Mouse (Mus musculus) mesoderm, embryonic 11.5 days (tissue): ENCODE measurements around the gene Atp8a1.

Experiments used
- DNase-seq: peaks from one replicate; pipeline ENCODE4 v3.0.0-alpha.2; 2012; ENCODE audit warnings: low read depth, low spot score

Gene Atp8a1

DNA sequence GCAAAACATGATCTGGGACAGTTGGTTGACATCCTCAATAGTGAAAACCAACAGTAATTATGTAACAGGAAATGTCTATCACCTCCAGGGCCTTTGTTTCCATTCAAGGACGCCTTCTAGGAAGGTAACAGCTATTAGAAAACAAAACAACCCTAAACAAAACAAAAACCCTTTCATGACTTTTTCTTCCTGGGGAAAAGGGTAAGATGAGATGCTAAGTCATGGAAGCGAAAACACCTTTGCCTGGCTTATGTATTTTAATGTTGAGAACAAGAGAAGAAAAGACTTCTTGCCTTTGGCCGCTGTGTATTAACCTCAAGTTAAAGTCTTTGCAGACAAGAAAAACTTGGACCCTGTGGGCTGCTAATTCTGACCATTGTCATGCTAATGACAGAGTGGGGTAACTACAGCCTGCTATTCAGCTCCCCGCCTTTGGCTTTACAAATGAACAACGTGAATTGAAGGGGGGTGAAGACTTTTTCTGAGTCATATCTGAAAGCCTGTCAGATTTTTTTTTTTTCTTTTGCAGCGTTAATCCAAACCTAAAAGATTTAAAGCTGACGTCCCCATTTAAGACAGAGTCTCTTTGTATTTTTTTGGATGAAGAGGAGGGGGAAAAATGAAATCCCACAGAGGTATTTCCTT is 214.0 kb downstream of the Atp8a1 start:
- no peak for DNase-seq

DNA sequence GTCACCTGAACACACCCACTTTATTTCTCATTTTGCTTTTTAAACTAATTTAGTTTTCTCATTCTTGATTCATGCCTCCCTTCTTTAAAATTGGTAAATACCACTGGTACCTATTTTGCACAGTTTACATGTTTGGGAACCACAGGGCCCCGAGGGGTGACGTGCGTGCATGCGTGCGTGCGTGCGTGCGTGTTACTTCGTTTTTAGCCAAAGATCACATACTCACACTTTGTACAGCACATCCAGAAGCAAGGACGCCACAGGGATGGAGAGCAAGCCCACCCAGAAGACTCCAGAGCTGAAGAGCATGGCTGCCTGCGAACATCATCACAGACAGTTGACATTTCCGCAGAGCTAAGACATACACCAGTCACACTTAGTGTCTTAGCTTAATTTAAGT is 216.0 kb downstream of the Atp8a1 start:
- DNase-seq: no peak

DNA sequence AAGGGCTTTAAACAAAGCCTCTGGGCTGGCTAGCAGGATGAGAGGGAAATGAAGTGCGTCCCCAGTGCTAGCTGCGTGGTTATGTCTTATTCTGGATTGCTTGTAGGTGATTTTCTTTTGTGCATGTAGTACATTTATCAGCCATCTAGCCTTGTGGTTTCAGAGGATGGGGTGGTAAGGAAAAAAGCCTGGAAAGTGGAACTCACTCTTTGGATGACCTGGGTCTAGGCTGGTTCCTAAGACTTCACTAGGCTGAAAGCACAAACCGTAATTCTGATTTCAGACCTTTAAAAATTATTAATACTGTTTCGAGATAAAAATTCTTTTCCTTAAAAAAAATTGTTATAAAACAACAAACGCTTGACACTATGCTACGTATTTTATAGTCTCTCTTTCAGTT is 217.4 kb downstream of the Atp8a1 start:
- DNase-seq: no peak

DNA sequence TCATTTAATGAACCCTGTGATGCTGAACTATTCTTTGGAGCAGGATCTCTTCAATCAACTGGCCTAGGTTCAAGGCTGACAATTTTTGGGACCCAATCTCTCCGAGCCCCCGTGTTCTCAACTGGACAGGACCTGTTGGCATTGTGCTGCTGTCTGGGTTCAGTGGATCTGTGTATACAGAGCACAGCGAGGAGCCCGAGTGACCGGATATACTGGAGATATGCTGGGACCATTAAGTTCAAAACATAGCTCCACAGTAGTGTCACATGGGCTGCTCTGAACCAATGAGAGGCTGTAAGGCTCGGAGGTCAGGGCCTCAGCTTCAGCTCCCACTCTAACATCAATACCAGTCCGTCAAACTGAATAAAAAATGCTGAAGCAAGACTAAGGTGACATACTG is 217.8 kb downstream of the Atp8a1 start:
- DNase-seq: no peak

DNA sequence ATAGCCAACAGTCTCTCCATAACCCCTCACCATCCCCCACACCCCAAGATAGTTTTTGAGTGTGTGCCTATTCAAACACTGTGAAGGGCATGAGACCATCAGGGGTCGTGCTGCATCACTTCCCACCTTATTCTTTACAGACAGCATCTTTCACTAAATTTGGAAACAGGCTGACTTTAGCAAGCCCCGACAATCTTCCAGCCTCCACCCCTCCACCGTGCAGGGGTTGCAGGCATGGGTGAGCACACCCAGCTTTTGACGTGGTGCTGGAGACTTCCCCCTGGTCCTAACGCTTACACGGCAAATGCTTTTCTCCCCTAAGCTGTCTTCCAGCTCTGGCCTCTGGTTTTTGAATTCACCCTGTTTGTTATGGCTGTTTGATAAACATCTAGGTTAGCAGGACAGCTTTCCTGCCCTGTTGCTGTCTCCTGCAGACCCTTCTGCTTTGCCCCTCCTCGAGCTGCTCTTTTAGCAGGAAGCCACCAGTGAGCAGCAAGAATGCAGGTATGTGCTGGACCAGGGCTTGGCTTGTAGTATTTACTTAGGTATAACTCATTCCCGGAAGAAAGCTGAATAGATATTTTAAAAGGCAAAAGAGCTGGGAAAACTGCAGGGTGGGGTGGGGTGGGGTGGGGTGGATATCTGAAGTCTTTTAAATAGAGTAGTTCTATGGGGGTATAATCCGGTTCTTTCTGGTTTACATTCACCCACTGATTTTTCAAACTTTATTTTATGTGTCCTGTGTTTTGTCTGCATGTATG is 218.9 kb downstream of the Atp8a1 start:
- DNase-seq: no peak

DNA sequence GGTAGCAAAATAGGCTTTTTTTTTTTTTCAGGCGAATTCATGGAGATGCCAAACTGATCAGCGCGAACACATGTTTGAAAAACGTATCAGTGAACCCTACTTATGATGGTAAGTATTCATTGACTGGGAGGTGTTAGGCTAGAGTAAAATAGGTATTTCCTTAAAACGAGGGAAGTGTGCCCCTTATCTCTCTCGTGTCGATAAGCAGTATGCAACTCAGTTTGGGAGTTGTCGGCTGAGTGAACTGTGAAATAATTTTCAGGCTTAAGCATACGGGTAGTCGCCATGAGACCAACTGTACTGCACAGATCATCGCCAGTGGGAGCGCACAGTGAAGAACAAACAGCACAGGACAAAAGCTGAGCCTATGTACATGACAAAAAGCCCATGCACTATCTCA is 226.0 kb downstream of the Atp8a1 start:
- DNase-seq: no peak

DNA sequence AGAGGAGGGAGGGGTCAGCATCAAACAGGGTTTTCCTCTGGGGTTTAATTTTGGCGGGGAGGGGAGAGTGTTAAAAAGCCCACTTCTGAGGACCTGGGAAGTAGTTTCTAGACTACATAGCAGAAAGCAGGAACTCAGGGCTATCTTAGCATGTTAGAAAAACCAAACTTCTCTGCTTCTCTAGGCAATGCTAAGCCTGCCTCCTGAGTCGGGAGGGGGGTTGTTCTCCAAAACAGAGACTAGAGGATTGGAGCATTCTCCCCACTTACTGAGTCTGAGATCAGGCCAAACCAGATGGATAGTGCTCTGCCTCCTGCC is 237.8 kb downstream of the Atp8a1 start:
- no peak for DNase-seq

DNA sequence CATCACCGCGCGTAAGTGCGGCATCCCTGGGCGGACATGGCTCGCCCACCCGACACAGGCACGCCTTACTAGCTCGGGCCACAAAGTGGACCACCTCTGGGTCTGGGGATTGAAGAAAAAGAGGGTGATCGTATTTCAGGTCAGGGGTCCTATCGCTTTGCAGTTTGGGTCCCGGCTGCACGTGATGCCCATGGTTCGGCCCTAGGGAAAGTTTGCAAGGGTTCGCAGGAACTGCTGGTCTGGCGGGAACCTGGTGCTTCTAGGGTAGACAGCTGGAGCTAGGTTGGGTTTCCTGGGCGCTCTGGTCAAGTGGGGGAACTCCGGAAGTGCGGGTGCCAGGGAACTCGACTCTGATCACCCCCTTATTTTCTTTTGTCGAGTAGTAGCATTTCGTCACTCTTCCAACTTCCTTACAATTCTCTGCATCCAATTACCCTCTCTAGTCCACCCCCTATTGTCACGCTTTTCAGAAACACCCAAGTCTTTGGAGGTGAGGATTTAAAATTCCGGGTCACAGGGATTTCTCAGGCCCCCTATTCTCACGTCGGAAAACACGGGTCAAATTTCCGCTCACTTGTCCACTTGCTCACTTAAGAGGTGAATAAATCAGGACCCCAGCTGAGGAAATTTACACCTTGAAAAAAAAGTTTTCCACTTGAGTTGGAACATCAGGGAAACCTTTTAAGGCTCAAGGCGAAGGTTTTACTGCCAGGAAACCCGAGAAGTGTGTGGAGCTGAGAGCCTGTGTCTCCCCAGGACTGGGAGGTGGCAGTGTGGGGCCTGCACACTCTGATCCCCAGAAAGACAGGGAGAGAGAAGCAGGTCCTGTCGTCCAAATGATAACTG is 238.3 kb downstream of the Atp8a1 start:
- DNase-seq: no peak

DNA sequence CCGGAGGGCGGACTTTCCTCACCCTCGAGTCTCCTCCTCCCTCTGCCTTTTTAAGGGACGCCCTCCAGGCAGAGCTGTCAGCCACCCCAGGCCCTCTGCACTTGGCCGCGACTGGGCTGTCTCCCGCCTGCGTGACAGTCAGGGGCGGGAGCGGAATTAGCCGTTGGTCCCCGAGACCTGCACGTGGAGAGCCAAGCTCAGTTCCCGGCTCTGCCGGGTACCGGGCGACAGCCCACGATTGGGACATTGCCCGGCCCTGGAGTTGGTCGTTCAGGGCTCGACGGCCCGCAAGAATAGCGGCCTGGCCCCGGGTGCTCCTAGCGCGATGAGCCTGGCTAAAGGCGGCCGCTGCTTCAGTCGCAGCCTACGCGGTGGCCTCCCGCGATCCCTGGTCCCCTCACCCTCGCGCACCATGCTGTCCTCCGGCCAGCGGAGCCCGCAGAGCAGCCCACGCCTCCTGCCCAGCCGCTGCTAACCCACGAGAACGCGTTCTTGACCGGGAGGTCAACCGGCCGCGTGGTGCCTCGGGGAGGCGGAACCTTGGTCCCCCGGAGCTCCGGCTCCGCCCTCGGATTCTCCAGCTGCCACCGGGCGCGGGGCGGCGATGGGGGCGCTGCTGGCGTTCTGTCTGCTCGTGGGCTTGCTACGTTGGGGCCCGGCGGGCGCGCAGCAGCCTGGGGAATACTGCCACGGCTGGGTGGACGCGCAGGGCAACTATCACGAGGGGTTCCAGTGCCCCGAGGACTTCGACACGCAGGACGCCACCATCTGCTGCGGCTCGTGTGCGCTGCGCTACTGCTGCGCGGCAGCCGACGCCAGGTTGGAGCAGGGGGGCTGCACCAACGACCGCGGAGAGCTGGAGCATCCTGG is 239.2 kb downstream of the Atp8a1 start, which contains the start of gene Shisa3:
Shisa3 (plus strand) TSS at position 79 of the 870 bp plus-strand sequence.
- DNase-seq: peak; percentile 68

DNA sequence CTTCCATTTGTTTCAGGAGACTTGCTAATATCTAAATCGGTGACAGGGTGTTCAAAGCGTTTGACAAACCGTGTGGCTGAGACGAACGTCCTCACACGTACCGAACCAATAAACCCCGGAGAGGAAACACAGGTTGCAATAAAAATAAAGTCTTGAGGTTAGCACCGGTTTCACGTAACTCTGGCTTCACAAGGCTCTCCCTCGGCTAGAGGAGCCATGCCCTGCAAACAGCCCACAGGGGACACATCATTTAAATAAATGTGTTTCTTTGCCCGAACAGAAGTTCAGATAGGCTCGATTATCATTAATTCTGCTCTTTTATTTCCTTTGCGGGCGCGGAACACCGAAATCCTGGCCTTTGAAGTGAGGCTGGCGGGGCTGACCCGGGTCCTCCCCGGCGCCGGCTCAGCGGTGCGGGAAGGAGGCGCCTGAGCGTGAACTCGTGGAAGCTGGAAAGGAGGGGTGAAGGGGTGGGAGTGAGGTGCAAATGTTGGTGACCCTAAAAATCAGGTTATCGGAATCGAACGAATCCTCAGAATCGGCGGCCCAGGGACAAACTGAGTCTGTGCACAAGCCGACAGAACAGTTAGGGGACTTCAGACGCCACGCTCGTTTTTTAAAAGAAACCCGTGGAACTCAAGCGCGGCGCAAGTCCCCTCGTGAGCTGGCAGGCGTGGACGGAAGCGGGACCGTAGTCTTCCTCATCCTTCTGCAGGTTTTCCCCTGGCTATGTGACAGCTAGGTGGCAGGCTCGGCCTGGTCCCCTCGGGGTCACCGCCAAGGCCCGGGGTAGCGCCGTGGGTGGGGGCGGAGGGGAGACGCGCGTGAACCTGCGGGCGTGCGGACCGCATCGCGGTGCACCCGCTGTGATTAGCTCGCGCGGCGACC is 240.1 kb downstream of the Atp8a1 start:
- DNase-seq: peak; percentile 67

DNA sequence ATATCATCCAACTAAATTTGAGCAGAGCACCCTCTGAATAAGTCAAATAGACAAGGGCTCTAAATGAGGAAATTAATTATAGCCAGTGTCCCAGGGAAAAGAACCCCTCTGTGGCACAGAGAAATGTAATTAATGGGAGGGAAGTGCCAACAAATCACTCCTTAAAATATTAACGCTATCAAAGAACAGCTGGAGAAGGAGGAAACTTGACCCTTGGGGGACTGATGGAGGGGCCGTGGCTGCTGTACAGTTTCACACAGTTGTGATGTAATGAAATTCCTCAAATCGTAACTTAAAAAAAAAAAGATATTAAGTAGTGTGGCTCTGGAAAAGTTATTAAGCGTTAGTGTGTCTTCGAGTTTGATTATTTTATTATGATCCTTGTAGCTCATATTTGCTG is 241.3 kb downstream of the Atp8a1 start:
- DNase-seq: peak; percentile 58

DNA sequence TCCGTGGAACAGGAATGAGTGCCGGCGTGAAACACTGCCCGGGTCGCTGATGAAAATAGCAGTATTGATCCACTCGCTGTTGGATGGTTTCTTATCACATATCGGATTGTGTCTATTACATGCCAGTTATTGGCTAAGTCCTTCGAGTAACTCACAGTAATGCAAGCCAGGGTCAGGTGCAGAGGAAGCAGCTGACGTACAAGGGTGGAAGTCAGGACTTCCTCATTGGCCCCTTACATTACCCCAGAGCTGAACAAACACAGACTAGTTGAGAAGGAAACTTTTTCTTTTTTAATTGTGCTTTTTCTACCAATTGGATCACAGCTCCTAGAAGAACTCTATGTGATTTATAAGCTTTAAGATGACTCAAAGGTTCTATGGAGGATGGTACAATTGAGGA is 247.3 kb downstream of the Atp8a1 start:
- DNase-seq: no peak

DNA sequence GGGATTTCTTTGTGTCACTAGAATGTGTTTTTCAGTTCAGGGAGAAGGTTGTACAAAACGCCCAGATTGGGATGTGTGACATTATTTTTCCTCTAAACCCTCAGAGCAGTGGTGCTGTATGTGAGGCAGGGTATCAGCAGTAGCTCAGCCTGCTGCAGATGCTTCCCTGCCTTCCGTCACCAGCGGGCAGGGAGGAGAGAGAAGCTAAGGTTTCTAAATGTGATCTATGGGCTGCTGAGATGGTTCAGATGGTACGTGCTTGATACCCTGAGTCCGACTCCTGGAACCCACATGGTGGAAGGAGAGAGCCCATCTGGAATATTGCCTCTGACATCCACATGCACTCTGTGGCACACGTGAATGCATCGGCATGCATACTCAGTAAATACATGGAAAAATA is 251.6 kb downstream of the Atp8a1 start:
- no peak for DNase-seq

DNA sequence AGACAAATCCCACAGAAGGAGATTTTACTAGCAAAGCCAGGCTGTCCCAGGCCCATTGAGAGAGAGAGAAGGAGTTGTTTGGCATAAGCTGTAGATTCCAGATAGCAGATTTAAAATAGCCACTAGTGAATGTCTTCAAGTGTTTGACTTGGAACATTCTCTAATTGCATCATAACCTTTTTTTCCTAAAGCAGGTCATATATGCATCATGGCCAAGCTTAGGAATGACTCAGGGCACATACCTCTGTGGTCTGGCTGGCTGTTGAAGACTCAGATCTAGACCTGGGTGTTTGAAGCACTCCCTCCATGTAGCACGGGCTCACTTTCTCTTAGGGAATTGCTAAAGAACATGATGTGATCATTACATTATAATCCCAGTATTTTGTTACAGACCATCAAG is 252.2 kb downstream of the Atp8a1 start:
- no peak for DNase-seq

DNA sequence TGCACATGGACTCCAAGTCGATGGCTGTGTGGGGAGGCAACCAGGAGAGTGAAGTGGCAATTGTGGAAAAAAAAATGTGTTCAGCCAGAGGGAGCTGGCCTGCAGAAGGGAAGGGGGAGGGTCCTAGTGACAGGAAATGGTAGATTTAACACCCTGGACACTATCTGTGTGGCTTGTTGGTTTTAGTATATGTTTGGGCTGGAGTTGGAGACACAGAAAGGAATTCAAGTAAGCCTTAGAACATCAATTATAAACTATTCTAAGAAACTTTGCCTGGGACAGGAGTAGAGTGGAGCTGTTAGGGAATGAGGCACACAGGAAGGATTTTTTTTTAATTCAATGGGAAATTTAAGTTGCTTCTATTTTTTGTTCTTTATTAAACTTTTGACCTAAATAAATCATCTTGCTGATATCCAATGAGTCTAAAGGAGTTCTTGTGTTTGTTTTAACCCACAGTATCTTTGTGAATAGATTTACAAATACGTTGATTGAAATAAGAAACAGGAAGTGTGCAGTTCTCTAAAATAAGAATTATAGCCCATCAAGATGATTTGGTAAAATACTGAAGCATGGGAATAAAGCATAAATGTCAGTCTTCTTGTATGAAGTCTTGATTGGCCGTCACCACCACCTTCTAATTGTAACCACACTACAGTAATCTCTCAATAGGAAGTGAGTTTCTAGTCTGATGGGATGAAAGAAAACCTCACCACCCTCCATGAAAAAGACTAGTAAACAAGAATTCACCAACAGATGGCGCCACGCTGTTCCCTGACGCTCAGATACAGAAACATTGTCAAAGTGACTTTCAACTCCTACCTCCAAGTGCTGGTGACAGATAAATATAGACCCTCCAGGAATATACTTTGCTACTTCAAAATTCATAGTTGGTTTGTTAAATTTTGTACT is 267.3 kb downstream of the Atp8a1 start:
- DNase-seq: no peak

DNA sequence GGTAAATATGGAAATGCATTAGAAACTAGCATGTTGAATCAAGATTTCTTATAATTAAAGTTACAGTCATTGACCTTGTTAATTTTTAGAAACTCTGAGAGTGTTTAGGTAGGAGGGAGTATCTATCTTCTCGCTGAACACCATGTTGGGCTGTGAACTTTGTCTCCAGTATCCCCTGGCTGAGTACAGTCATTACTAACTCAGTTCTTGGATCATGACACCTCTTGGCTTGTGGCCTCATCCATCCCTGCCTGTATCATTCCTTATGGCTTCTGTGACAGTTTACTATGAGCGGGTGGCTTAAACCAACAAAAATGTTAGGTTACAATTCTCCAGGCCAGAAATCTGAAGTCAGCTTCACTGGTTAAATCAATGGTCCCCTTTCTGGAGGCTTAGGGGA is 271.5 kb downstream of the Atp8a1 start:
- no peak for DNase-seq

DNA sequence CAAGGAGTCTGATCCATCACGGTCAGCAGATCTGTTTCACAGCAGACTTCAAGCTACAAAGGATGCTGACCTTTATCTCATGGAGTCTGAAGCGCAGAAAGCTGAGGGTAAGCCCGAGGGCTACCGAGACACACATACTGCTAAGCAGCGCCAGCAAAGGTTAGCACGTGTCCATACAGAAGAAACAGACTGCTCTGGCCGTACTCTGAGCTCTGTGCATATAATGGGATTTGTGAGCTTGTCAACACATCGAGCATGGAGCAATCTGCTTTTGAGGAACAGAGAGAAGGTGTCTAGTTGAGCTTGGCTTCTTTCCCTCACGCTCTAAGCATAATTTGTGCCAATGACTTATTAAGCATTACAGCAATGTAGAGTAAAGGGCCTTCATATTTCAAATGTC is 273.2 kb downstream of the Atp8a1 start:
- no peak for DNase-seq

DNA sequence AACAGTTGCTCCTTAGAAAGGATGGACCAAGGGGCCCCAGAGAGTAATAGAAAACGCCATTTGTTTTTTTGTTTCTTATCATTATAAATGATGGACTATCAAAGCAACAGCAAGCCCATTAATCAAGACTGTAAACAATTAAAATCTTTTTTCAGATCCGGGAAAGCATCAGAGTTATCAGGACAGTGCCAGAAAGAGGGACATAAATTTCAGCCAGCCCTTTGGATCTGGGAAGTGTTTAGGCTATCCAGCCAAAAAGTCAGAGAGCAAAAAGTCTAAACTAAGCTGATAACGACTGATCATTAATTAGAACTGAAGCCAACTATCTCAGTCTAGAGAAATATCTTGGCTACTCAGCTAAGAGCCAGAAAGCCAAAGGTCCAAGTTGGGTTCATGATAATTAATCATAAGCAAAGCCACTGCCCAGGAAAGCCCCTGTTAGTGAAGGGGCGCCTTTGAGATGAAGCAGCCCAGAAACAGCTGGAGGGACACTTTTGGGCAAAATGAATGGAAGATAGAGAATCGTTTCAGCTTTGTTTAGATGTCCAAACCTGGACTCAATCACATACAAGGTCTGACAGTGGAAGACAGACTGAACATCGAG is 274.6 kb downstream of the Atp8a1 start:
- DNase-seq: no peak
